Mouse (Mus musculus) forebrain, embryonic 11.5 days (tissue): Measurements from ENCODE around the gene Slc25a3. TPM values are rescaled to one million over a fixed set of nuclear protein-coding genes. Genes with fewer than 3 reads are reported as not detected.

Experiments used
- ATAC-seq: fragments of 200-750 bp; cut with Nextera tagmentation; replicated peaks from 2 replicates; pipeline ENCODE4 v1.8.0; 2017; ENCODE audit warnings: moderate TSS enrichment; ENCODE audit not compliant: low FRiP score
- DNase-seq: peaks from one replicate; pipeline ENCODE4 v3.0.0-alpha.2; 2017; ENCODE audit warnings: low spot score
- H3K27ac ChIP-seq: fragments of 300-500 bp; sonication (generic); 2 replicates; pipeline ENCODE4 v1.5.1; 2014; ENCODE audit warnings: low read depth, low read length
- H3K27me3 ChIP-seq: fragments of 300-500 bp; sonication (generic); 2 replicates; pipeline ENCODE4 v1.6.1; 2014; ENCODE audit warnings: mild to moderate bottlenecking, low read length, mixed read lengths; ENCODE audit not compliant: control insufficient read depth, insufficient read depth
- H3K36me3 ChIP-seq: fragments of 300-500 bp; sonication (generic); 2 replicates; pipeline ENCODE4 v1.6.1; 2014; ENCODE audit warnings: mild to moderate bottlenecking, low read length, moderate library complexity, mixed read lengths; ENCODE audit not compliant: control insufficient read depth, insufficient read depth
- H3K4me1 ChIP-seq: fragments of 300-500 bp; sonication (generic); replicated peaks from 2 replicates; pipeline ENCODE4 v1.6.1; 2014; ENCODE audit warnings: low read length, mixed read lengths; ENCODE audit not compliant: control insufficient read depth, insufficient read depth
- H3K4me2 ChIP-seq: fragments of 300-500 bp; sonication (generic); 2 replicates; pipeline ENCODE4 v1.6.1; 2014; ENCODE audit warnings: low read depth, mild to moderate bottlenecking, low read length, moderate library complexity, mixed read lengths; ENCODE audit not compliant: severe bottlenecking
- H3K4me3 ChIP-seq: fragments of 300-500 bp; sonication (generic); 2 replicates; pipeline ENCODE4 v1.5.1; 2014; ENCODE audit warnings: low read depth, low read length
- H3K9ac ChIP-seq: fragments of 300-500 bp; sonication (generic); 2 replicates; pipeline ENCODE4 v1.6.1; 2014; ENCODE audit warnings: low read length
- H3K9me3 ChIP-seq: fragments of 300-500 bp; sonication (generic); 2 replicates; pipeline ENCODE4 v1.6.1; 2016; ENCODE audit warnings: low read length, mixed read lengths; ENCODE audit not compliant: control insufficient read depth
- WGBS: fragments of 180-500 bp; shearing (Covaris S2); extraction: QIAGEN DNeasy Blood & Tissue Kit; methylation state at CpG from one replicate; pipeline ENCODE4 v1.1.7; 2014; 5-methylcytosine and 5-hydroxymethylcytosine counted together
- polyA plus RNA-seq: library from polyadenylated mRNA; unstranded; fragments of >200 nt; fragmentation: Nextera tagmentation; extraction: Ambion mirVana; gene quantifications from 2 replicates; pipeline ENCODE4 v1.2.1, GENCODE M21; 2014

Slc25a3 gene
- polyA plus RNA-seq, 1 experiment from 2014 or later = 404 TPM

GRCm38 (mm10) chr10:91145413-91145812 is 21.6 kb upstream of the Slc25a3 start:
- H3K9me3 ChIP-seq = no peaks in the 10 kb centered on the region
- no peak overlapping the region for H3K9ac ChIP-seq
- no peak overlapping the region for H3K4me2 ChIP-seq
- no peaks in the 10 kb centered on the region for H3K4me1 ChIP-seq
- 94% methylated on average over 7 of the region's 7 CpGs for WGBS
- ATAC-seq (peak; percentile 25; the same call in 1 of the 2 replicates), DNase-seq (no peak)
- H3K36me3 ChIP-seq = peaks cover 14% of the 10 kb centered on the region; the same call in 1 of the 2 replicates
- no peak overlapping the region for H3K4me3 ChIP-seq
- H3K27ac ChIP-seq = no peak overlapping the region
- H3K27me3 ChIP-seq = no peaks in the 10 kb centered on the region

- H3K27ac ChIP-seq = no peak overlapping the region
- ATAC-seq (no peak), DNase-seq (peak; percentile 61)
- no peaks in the 10 kb centered on the region for H3K27me3 ChIP-seq
- no peak overlapping the region for H3K9ac ChIP-seq
- no peak overlapping the region for H3K4me2 ChIP-seq
- no peak overlapping the region for H3K4me3 ChIP-seq
- 80% methylated on average over 18 of the region's 18 CpGs for WGBS
- H3K9me3 ChIP-seq = no peaks in the 10 kb centered on the region
- peaks cover 8% of the 10 kb centered on the region; the same call in 1 of the 2 replicates for H3K36me3 ChIP-seq
- H3K4me1 ChIP-seq = no peaks in the 10 kb centered on the region
These were observed 19.7 kb upstream of the Slc25a3 start for GRCm38 (mm10) chr10:91143313-91144230.

- no peak for DNase-seq
- Histone ChIP-seq H3K4me3 (no peak overlapping the region), H3K27ac (no peak overlapping the region), H3K9ac (no peak overlapping the region), H3K9me3 (no peaks in the 10 kb centered on the region), H3K36me3 (peaks cover 8% of the 10 kb centered on the region; the same call in 1 of the 2 replicates), H3K4me1 (no peaks in the 10 kb centered on the region), H3K27me3 (no peaks in the 10 kb centered on the region), H3K4me2 (no peak overlapping the region)
- 77% methylated on average over 10 of the region's 10 CpGs for WGBS
- ATAC-seq = no peak
These were observed 18.9 kb upstream of the Slc25a3 start for GRCm38 (mm10) chr10:91142654-91143191.

- Histone ChIP-seq H3K27me3 (no peaks in the 10 kb centered on the region), H3K4me2 (no peak overlapping the region), H3K4me1 (no peaks in the 10 kb centered on the region), H3K9ac (no peak overlapping the region), H3K36me3 (peaks cover 3% of the 10 kb centered on the region; the same call in 1 of the 2 replicates), H3K9me3 (no peaks in the 10 kb centered on the region), H3K27ac (no peak overlapping the region), H3K4me3 (no peak overlapping the region)
- DNase-seq (no peak), ATAC-seq (no peak)
- WGBS = 49% methylated on average over 2 of the region's 2 CpGs
These were observed 17.7 kb upstream of the Slc25a3 start for GRCm38 (mm10) chr10:91141564-91141963.

GRCm38 (mm10) chr10:91139148-91139766 is 15.4 kb upstream of the Slc25a3 start:
- Histone ChIP-seq H3K9me3 (no peaks in the 10 kb centered on the region), H3K36me3 (no peaks in the 10 kb centered on the region), H3K27me3 (no peaks in the 10 kb centered on the region), H3K4me3 (no peak overlapping the region), H3K4me2 (no peak overlapping the region), H3K9ac (no peak overlapping the region), H3K4me1 (no peaks in the 10 kb centered on the region), H3K27ac (no peak overlapping the region)
- DNase-seq (no peak), ATAC-seq (no peak)
- WGBS = 93% methylated on average over 14 of the region's 14 CpGs

GRCm38 (mm10) chr10:91138317-91138716 is 14.5 kb upstream of the Slc25a3 start:
- no peak overlapping the region for H3K4me3 ChIP-seq

GRCm38 (mm10) chr10:91137400-91137799 is 13.5 kb upstream of the Slc25a3 start:
- Histone ChIP-seq H3K4me1 (no peaks in the 10 kb centered on the region), H3K4me2 (no peak overlapping the region), H3K27ac (no peak overlapping the region), H3K27me3 (no peaks in the 10 kb centered on the region), H3K36me3 (no peaks in the 10 kb centered on the region), H3K4me3 (no peak overlapping the region), H3K9ac (no peak overlapping the region), H3K9me3 (no peaks in the 10 kb centered on the region)
- ATAC-seq (no peak), DNase-seq (no peak)
- WGBS = 83% methylated on average over 9 of the region's 9 CpGs

More at GRCm38 (mm10) chr10:91138317-91138716, 14.5 kb upstream of the Slc25a3 start:
- ATAC-seq = no peak
- Histone ChIP-seq H3K4me1 (no peaks in the 10 kb centered on the region), H3K27me3 (no peaks in the 10 kb centered on the region), H3K27ac (no peak overlapping the region), H3K4me2 (no peak overlapping the region), H3K36me3 (no peaks in the 10 kb centered on the region), H3K9me3 (no peaks in the 10 kb centered on the region), H3K9ac (no peak overlapping the region)
- WGBS = 85% methylated on average over 3 of the region's 3 CpGs
- no peak for DNase-seq

GRCm38 (mm10) chr10:91135302-91135972 is 11.6 kb upstream of the Slc25a3 start:
- ATAC-seq (peak; percentile 46; the same call in 1 of the 2 replicates), DNase-seq (no peak)
- Histone ChIP-seq H3K9ac (no peak overlapping the region), H3K4me3 (no peak overlapping the region), H3K9me3 (no peaks in the 10 kb centered on the region), H3K27ac (no peak overlapping the region), H3K4me1 (no peaks in the 10 kb centered on the region), H3K36me3 (no peaks in the 10 kb centered on the region), H3K27me3 (no peaks in the 10 kb centered on the region), H3K4me2 (no peak overlapping the region)
- WGBS = 75% methylated on average over 7 of the region's 7 CpGs
